Mouse (Mus musculus): ENCODE data around the gene Pex6.
"Not testable (repeated sequence)": the region's sequence is repeated elsewhere in the genome, so short reads cannot be mapped to it uniquely, and the experiment has no call there.

The Pex6 gene

DNA sequence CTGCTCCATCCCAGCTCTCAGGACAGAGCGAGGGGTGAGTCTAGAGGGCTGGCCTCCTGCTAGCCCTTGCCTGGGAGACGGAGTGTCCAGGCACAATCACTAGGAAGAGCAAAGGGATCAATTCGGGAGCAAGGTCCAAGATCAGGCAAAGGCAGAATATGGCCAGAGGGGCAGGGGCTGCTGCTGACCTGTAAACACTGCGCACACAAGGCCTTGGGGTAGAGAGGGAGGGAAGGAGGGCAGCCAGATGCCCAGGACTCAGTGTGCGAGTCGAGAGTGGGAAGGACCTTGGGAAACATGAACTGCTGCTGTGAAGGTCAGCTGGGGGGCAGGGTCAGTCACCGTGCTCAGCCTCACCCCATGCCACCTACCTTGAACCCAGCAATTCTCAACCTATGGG, 24.0 kb downstream of the Pex6 start:
- DNase-seq (ENCODE audit: low spot score) = no peak

DNA sequence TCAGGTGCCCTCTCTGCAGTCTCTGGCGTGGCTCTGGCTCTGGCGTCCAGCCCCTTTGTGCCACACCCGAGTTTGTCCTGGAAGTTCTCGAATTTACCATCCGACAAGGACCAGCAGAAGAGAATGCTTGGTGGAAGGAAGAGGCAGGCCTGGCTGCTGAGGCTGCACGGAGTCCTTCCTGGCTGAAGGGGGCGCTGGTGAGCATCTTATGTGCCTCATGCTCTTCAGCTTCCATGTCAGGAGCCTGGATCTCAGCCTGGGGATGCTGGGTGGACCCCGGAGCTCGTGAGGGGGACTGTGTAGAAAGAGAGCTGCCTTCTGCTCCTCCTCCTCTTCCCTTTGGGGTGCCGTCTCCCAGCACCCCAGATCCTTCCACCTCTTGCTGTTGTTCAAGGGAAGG, 24.9 kb downstream of the Pex6 start:
- peak; percentile 31 for DNase-seq (ENCODE audit: low spot score)

DNA sequence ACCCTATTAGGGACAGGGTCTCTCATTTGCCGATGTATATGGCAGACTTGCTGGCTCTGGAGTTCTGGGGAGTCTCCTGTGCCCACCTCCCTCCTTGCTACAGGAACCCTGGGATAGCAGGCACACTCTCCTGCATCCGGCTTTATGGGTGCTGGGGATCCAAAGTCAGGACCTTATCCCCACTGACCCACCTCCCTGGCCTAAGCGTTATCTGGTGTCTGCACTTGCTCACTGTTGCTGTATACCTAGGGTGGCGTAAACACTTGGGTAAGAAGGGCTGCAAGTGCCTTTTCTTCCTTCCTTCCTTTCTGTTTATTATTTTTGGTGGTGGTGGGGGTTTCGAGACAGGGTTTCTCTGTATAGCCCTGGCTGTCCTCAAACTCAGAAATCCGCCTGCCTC, 30.0 kb downstream of the Pex6 start:
- DNase-seq (ENCODE audit: low spot score) = no peak

DNA sequence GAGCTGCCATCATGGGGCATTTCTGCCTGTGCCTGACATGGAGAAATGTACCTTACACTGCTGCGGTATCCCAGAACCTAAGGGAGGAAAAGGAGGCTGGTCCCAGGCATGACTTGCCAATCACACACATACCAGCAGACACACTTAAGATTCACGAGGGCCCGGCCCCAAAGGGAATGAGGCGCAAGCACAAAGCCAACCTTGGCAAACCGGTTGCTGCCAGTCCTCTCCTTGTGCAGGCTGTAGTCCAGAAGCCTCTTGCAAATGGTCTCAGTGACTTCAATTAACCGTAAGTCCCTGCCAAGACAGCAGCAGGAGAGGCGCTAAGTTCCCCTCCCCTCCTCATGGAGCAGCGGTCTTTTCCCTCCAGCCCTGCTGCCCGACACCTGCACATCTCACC, 31.7 kb downstream of the Pex6 start:
- DNase-seq (ENCODE audit: low spot score) = no peak

DNA sequence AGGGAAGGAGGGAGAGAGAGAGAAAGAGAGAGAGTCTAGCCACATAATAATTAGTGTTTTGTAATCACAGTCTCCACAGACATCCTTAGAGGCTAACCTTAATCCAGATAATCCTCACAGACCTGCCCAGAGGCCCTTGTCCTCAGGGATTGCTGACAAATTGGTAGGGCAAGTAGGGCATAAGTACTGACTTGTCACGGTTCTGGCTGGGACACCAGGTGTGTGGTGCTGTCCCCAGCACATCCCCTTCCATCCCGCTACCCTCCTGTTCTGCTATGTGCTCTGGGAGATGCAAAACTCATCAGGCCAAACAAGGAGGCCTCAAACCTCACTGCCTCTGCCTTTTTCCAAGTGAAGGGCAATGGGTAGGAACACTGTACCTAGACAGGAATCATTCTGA, 34.2 kb downstream of the Pex6 start:
- DNase-seq (ENCODE audit: low spot score) = no peak

DNA sequence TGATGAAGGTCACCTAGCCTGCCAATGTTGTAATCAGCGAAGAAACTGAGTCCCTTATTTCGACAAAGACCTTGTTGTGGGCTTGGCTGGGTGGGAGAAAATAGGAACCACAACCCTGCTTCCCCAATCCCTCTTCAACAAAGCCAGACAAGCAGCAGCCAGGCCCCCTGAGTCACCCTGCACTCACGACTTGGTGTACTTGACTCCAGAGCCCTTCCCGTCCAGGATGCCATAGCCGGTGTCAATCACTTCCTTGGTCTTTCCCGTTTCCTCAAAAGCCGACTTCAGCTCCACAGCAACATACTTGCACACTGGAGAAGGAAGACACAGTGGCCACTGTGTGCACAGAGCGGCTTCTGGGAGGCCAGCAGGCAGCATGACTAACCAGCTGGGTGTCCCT, 36.0 kb downstream of the Pex6 start:
- DNase-seq (ENCODE audit: low spot score) = no peak

- DNase-seq (ENCODE audit: low spot score) = no peak
These were observed 36.5 kb downstream of the Pex6 start for GRCm38 (mm10) chr17:46747806-46748205.

DNA sequence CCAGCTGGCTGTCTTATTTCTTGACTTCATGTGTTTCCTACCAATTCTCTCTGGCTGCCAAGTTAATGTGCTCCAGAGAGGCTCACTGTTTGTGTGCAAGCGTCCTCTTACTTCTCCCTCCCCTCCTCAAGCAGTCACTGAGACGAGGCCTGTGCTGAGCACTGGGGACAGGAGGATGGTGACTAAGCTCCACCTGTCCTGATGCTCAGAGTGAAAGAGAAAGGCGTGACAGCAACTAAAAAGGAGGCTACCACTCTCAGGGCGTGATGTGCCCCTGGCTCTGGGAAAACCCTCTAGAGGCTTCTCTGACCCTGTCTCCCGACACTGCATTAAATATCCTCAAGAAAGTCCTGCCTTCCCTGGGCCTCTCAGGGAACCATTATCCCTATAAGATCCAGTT, 38.0 kb downstream of the Pex6 start:
- no peak for DNase-seq (ENCODE audit: low spot score)

- DNase-seq (ENCODE audit: low spot score) = no peak
These were observed 39.3 kb downstream of the Pex6 start for GRCm38 (mm10) chr17:46750580-46750979.

GRCm38 (mm10) chr17:46751056-46751793, 40.0 kb downstream of the Pex6 start:
- peak; percentile 73 for DNase-seq (ENCODE audit: low spot score)

- peak; percentile 98 for DNase-seq (ENCODE audit: low spot score)
These were observed 40.7 kb downstream of the Pex6 start, which contains the start of gene Cnpy3 for GRCm38 (mm10) chr17:46751794-46752556. Cnpy3 (minus strand) TSS chr17:46752214.

- DNase-seq (ENCODE audit: low spot score) = no peak
These were observed 47.5 kb downstream of the Pex6 start for GRCm38 (mm10) chr17:46758753-46759152.

DNA sequence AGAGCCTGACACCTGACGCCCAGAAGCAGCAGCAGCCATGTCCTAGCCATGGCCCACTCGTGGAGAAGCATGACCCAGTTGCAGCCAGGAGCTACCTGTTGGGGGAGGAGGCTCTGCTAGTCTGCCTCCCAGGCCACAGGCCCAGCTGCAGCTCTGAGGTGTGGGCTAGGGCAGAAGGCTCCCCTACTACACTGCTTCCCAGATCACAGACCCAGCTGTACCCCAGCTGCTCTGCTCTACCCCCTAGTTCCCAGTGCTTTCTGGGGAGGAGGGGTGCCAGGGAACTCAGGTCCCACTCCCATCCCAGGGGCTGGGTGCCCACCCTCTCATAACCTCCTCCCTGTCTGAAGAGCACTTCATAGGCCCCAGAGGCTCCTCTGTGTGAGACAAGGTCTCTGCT, 52.3 kb downstream of the Pex6 start, which contains the start of gene Ptcra:
TSS of gene Ptcra (minus strand) at position 169 of the 400 bp plus-strand sequence.
- no peak for DNase-seq (ENCODE audit: low spot score)

DNA sequence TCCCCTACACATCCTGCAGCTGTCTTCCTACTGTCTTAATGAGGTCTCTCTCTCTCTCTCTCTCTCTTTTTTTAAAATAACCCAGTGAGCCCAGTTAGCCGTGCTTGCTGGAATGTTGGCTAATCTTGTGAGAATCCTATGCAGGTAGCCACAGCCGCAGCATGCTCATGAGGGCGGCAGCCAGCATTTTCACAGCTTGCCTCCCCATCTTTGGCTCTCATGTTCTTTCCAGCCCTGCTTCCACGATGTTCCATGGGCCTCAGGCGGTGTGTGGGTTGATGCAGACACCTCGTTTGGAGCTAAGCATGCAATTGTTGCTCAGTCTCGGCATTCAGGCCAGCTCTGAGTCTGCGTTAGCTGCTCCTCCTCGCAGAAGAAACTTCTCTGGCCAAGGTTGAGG, 53.7 kb downstream of the Pex6 start:
- not testable (repeated sequence) for DNase-seq (ENCODE audit: low spot score)

GRCm38 (mm10) chr17:46767868-46768267, 56.6 kb downstream of the Pex6 start:
- no peak for DNase-seq (ENCODE audit: low spot score)

- DNase-seq (ENCODE audit: low spot score) = no peak
These were observed 59.3 kb downstream of the Pex6 start for GRCm38 (mm10) chr17:46770546-46770945.

- no peak for DNase-seq (ENCODE audit: low spot score)
These were observed 59.8 kb downstream of the Pex6 start for GRCm38 (mm10) chr17:46771025-46771424.

- DNase-seq (ENCODE audit: low spot score) = no peak
These were observed 60.4 kb downstream of the Pex6 start for GRCm38 (mm10) chr17:46771616-46772015.

DNA sequence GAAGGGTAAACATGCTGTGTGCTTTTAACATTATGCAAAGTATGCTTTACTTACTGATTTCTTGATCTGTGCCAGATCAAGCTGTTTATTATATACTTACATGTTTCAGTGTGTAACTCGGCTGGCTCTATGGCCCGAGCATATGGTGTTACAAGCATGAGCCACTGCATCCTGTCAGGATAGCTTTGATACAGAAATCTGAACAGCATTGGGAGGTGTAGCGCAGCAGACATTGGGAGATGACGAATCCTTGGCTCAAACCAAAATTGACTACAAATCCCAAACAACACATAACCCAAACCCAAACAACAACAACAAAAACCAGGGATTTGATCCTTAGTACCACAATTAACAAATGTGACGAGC, 60.8 kb downstream of the Pex6 start:
- peak; percentile 51 for DNase-seq (ENCODE audit: low spot score)

DNA sequence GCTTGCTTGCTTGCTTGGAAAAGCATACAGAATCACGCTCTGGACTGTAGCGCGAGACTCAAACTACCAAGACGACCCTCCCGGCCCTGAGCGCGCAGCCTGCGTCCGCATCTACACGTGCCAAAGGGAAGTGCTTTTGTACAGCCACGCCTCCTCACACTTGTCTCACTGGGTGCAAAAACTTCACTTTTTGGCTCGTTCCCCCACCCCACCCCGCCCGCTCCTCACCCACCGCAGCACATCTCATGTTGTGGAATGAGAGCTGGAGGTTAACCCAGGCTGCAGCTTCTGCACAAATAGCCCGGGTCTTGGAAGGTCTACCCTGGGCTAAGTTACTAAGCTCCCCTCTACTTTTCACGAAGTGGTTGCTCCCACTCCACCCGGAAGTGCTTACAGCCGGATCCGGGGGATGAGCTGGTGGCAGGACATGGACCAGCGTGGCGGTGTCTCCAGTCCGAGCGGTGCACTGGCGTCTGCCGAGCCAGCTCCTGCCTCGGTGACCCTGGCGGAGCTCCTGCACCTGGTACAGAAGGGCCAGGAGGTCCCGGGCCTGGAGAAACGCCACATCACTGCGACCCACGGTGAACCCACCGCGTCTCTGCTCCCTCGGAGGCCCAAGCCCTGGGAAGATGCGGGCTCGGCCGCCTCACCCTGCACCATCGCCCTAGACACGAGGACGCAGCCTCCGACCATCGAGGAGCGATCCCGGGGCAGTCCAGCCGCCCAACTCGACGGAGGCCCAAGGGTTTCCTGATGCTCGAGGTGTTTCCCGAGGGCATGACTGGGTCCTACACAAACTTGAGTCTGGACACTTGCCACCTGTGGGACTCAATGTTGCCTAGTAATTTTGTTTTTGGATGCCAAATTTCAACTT, 61.4 kb downstream of the Pex6 start, which contains the start of gene 2310039H08Rik:
TSS of gene 2310039H08Rik (plus strand) at position 232 of the 874 bp plus-strand sequence.
- peak; percentile 87 for DNase-seq (ENCODE audit: low spot score)

DNA sequence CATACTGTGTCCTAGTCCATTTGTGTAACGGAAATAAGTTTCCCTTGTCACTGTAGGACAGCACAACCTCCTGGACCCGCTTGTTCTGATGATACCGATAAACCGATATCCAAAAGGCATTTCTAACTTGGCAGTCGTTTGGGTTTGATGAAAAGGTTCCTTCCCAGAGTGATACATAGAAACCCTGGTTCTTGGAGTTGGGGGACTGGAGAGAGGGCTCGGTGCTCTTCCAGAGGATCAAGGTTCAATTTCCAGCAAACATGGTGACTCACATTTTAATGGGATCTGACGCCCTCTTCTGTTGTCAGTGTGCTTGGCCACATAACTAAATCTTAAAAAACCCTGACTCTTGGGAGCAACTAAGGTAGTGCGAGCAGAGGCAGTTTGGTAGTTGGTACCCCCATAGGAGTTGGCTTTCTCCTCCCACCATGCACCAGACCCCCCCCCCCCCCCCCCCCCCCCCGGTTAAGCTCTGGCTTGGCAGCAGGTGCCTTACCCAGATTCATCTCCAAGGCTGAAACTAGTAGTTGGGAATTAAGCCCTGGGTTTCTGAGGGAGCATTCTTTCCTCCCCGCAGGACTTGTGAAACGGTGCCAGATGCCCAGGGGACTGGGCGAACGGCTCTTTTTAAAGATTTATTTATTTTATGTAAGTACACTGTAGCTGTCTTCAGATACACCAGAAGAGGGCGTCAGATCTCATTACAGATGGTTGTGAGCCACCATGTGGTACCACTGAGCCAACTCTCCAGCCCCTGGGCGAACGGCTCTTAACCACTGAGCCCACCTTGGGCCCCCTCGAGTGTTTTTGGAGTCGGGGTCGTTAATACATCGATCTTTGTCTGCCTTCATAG, 62.2 kb downstream of the Pex6 start:
- no peak for DNase-seq (ENCODE audit: low spot score)

DNA sequence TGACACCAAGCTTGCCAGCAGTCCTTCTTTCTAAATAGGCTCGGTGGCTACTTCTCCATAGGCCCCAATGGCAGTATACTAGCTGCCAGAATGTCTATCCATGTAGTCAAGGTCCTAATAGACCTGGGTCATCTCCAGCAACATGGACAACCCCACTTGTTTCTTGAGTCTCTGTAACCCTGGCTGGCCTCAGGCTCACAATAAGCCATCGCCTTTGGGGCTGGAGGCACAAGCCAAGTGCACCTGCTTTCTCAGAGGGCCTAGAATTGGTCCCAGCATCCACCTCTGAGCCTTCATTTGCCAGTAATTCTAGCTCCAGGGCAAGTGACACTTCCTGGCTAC, 62.8 kb downstream of the Pex6 start:
- DNase-seq (ENCODE audit: low spot score) = no peak
